9 mouse cellular contexts compared by ENCODE assay signal in the genomic region with DNA sequence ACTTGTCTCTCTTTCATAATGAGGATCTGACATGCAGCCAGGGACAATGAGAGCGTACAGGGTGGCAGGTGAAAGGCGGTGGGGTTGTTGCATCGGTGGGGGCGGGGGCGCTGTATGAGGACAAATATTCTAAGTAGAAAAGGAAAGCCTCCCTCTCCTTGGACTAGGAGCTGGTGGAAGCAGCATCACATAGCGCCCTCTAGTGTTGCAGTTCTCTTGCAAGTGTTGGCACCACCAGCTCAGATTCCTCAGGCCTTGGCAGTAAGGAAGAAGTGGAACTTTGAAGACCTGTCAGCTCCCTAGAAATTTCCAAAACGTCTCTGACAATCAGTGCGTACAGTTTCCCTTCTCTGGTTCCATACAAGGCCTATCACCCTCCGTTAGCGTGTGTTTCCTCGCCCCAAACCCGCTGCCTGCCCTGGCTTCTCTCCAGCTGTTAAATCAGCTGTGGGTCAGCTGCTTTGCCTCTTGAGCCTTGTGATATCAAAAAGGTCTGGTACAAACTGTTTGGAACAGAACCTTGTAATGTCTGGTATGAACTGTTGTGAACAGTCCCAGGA.
A peak's percentile ranks its signal among the peaks of the same experiment; 100 is the strongest.
DNase-seq lines count a peak whose midpoint lies in the region; ATAC-seq and TF ChIP-seq lines count a peak whose summit lies in the region.
"Had no signal": no experiment of that assay in that cellular context is flagged by ENCODE, and none has a peak within 500 bp of the region (broad histone marks: within the 10 kb centered on the region; RNA-seq: fewer than 3 reads in every experiment).

No protein-coding gene starts in this region.

- 70% methylated on average over 12 of the region's 12 CpGs for WGBS in forebrain, embryonic 12.5 days
- 64% methylated on average over 12 of the region's 12 CpGs for WGBS in forebrain, embryonic 15.5 days

- no peaks in the 10 kb centered on the region for H3K27me3 ChIP-seq in forebrain, embryonic 12.5 days
- no peaks in the 10 kb centered on the region for H3K27me3 ChIP-seq in forebrain, embryonic 15.5 days

- H3K4me2 ChIP-seq in forebrain, embryonic 12.5 days, result no peak overlapping the region
- no peak overlapping the region for H3K4me2 ChIP-seq in forebrain, embryonic 15.5 days (replicated peaks)

- H3K36me3 ChIP-seq in forebrain, embryonic 12.5 days (replicated peaks), result no peaks in the 10 kb centered on the region
- no peaks in the 10 kb centered on the region for H3K36me3 ChIP-seq in forebrain, embryonic 15.5 days
- no peaks in the 10 kb centered on the region for H3K36me3 ChIP-seq in ES-E14 (ENCODE audit: control insufficient read depth, insufficient read depth, low read length, poor library complexity, severe bottlenecking)

- no peaks in the 10 kb centered on the region for H3K9me3 ChIP-seq in forebrain, embryonic 12.5 days
- H3K9me3 ChIP-seq in forebrain, embryonic 15.5 days, result no peaks in the 10 kb centered on the region
- no peaks in the 10 kb centered on the region for H3K9me3 ChIP-seq in ES-E14 (ENCODE audit: control insufficient read depth, insufficient read depth, low read depth, low read length)

- peak; percentile 45 for DNase-seq in ES-E14 (ENCODE audit: low read depth, low spot score)
- peak; percentile 50 to 66 for DNase-seq in cerebellum, postnatal 36 days
- DNase-seq in heart, adult 9 months (ENCODE audit: low spot score in 2 of 2), result peak; percentile 25 to 44
- peak; percentile 14 to 26 for DNase-seq in layer of hippocampus, postnatal 36 days
- DNase-seq in retina, embryonic 14.5 days (ENCODE audit: low spot score), result peak; percentile 80
- no peak for DNase-seq in liver

- in situ Hi-C loops in ES-E14 (cut with MboI; ENCODE audit: low sequenced_read_pairs in 2 of 2, unreplicated experiment in 2 of 2), result no loop called here

- H3K4me3 ChIP-seq in forebrain, embryonic 12.5 days (replicated peaks), result no peak overlapping the region
- no peak overlapping the region for H3K4me3 ChIP-seq in forebrain, embryonic 15.5 days
- no peak overlapping the region for H3K4me3 ChIP-seq in ES-E14 (ENCODE audit: insufficient read depth in 1 of 2, low read depth in 1 of 2, low read length in 2 of 2, poor library complexity in 1 of 2, severe bottlenecking in 1 of 2)
- H3K4me3 ChIP-seq: myocyte had no signal

- no peaks in the 10 kb centered on the region for H3K4me1 ChIP-seq in forebrain, embryonic 12.5 days
- no peaks in the 10 kb centered on the region for H3K4me1 ChIP-seq in forebrain, embryonic 15.5 days
- H3K4me1 ChIP-seq in ES-E14 (ENCODE audit: control insufficient read depth in 2 of 2, insufficient read depth in 2 of 2, low read length in 2 of 2, poor library complexity in 1 of 2), result no peaks in the 10 kb centered on the region

- no peak overlapping the region for H3K27ac ChIP-seq in forebrain, embryonic 12.5 days
- H3K27ac ChIP-seq in forebrain, embryonic 15.5 days (replicated peaks), result no peak overlapping the region
- no peak overlapping the region for H3K27ac ChIP-seq in ES-E14 (ENCODE audit: insufficient read depth, low read depth, low read length, poor library complexity, severe bottlenecking)

- no peak overlapping the region for H3K9ac ChIP-seq in forebrain, embryonic 12.5 days
- no peak overlapping the region for H3K9ac ChIP-seq in forebrain, embryonic 15.5 days (replicated peaks)
- H3K9ac ChIP-seq in ES-E14 (ENCODE audit: insufficient read depth, low read depth, low read length, poor library complexity, severe bottlenecking), result no peak overlapping the region

- 0 out of 2 replicates have a peak, but pooled peaks have one; percentile 63 for ATAC-seq in forebrain, embryonic 12.5 days (ENCODE audit: low FRiP score)
- no peak for ATAC-seq in forebrain, embryonic 15.5 days (replicated peaks)

TF ChIP-seq in ES-E14, 5 proteins besides CTCF, POLR2A, EP300 and RAD21:
- TF ChIP-seq HCFC1 (IDR thresholded peaks at IDR 0.05; ENCODE audit: borderline replicate concordance, insufficient read depth, low read length), result no peak
- TF ChIP-seq ZC3H11A (IDR thresholded peaks at IDR 0.05; ENCODE audit: borderline replicate concordance, low read depth, low read length), result peak; percentile 45; the same call in 1 of the 2 replicates
